Mouse (Mus musculus) megakaryocyte, embryonic 14.5 days (primary cell): ENCODE measurements around the gene Kcnk16.

Experiments used
- FLI1 ChIP-seq: IDR thresholded peaks from 2 replicates; pipeline ENCODE4 v1.6.1; 2012; ENCODE audit warnings: low read length, inconsistent platforms, mixed read lengths
- GATA1 ChIP-seq: IDR thresholded peaks from 3 replicates; pipeline ENCODE4 v1.6.1; 2012; ENCODE audit warnings: mixed read lengths, low read length, inconsistent platforms, borderline replicate concordance

DNA sequence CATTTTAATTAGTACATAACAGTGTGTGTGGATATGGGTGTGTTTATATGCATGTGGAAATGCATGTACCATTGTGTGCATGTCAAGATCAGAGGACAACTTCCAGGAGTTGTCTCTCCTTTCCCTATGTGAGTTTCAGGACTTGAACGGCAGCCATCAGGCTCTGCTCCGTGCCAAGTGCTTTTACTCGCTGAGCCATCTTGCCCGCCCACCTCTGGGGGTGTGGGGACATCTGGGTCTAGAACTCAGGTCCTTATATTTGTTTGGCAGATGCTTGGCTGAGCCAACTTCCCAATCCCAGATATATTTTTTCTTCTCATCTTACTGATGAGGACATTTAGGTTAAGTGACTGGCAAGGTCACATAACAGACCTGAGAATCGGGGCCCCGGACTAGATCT, 578 bp downstream of the Kcnk16 start:
- TF ChIP-seq FLI1, result no peak
- TF ChIP-seq GATA1, result no peak
